In the genomic region with DNA sequence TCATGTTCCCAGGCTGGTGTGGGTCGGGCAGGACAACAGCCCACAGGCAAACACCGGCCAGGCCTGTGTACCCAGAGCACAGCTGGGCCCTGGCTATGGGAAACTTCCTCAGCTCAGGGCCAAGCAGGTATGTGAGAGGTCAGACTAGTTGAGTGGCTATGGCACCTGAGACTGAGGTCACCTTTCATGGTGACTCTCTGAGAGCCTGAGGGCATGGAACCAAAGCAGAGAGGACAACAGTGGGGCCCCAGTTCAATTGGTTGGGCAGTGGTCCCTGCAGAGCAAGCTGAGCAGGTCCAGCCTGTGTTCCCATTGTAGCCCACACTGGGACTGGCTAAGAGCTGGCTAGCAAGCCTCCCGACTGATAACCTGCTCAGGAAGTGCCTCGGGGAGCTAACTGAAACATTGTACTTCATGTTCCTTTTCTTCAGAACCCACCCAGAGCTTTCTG, we compare ENCODE assay signal across 22 mouse cellular contexts.
DNase-seq lines count a peak whose midpoint lies in the region; ATAC-seq lines count a peak whose summit lies in the region.
"Had no signal": no experiment of that assay in that cellular context is flagged by ENCODE, and none has a peak within 500 bp of the region (broad histone marks: within the 10 kb centered on the region; RNA-seq: fewer than 3 reads in every experiment).

No protein-coding gene starts in this region.

- no peak overlapping the region for H3K4me3 ChIP-seq in hindbrain, embryonic 10.5 days
- no peak overlapping the region for H3K4me3 ChIP-seq in hindbrain, embryonic 16.5 days (ENCODE audit: low read length)
- H3K4me3 ChIP-seq: limb, embryonic 13.5 days; liver, embryonic 15.5 days; midbrain, embryonic 12.5 days; stomach, embryonic 15.5 days had no signal

- DNase-seq in hindbrain, embryonic 10.5 days (ENCODE audit: low spot score) = no peak
- peak; percentile 58 for DNase-seq in ZHBTc4 (ENCODE audit: low read depth, low spot score)
- DNase-seq in kidney, adult 8-10 months = peak; percentile 29 to 66
- DNase-seq in kidney, postnatal 36 days = peak; percentile 40 to 60
- no peak for DNase-seq in cerebellum, postnatal 4 days (ENCODE audit: low spot score in 2 of 2)
- no peak for DNase-seq in right cerebral cortex, adult 18-20 months
- no peak for DNase-seq in frontal cortex, adult 2 months (ENCODE audit: extremely low spot score in 1 of 2, low spot score in 1 of 2)
- DNase-seq: adrenal gland, adult 8-10 months; cerebellum, adult 11 months; cerebellum, postnatal 14 days; heart, adult 18-20 months; layer of hippocampus, adult 9-11 months; spleen, adult 18-20 months; thymus, postnatal 25 days had no signal

- ATAC-seq in hindbrain, embryonic 16.5 days = no peak
- ATAC-seq: forebrain, embryonic 16.5 days; inflammation-experienced regulatory T-cells, adult 6 months had no signal

- H3K4me1 ChIP-seq in hindbrain, embryonic 10.5 days (replicated peaks) = peaks cover 38% of the 10 kb centered on the region
- H3K4me1 ChIP-seq in hindbrain, embryonic 16.5 days (ENCODE audit: control insufficient read depth, insufficient read depth, low read depth, low read length) = peaks cover 4% of the 10 kb centered on the region

- H3K27ac ChIP-seq in hindbrain, embryonic 10.5 days = 0 out of 2 replicates have a peak overlapping the region, but pooled peaks have one; percentile 0
- no peak overlapping the region for H3K27ac ChIP-seq in hindbrain, embryonic 16.5 days (ENCODE audit: low read depth, low read length)
- H3K27ac ChIP-seq: liver, embryonic 15.5 days; macrophage; midbrain, embryonic 12.5 days; stomach, embryonic 15.5 days had no signal

- no peak overlapping the region for H3K4me2 ChIP-seq in hindbrain, embryonic 16.5 days (ENCODE audit: low read length)
- H3K4me2 ChIP-seq: limb, embryonic 13.5 days; liver, embryonic 15.5 days; midbrain, embryonic 12.5 days; stomach, embryonic 15.5 days had no signal

- H3K27me3 ChIP-seq in hindbrain, embryonic 10.5 days (ENCODE audit: insufficient read depth, poor library complexity, severe bottlenecking) = peaks cover 5% of the 10 kb centered on the region; the same call in 1 of the 2 replicates
- no peaks in the 10 kb centered on the region for H3K27me3 ChIP-seq in hindbrain, embryonic 16.5 days (replicated peaks; ENCODE audit: control insufficient read depth, insufficient read depth, low read length)
- H3K27me3 ChIP-seq: limb, embryonic 13.5 days; liver, embryonic 15.5 days; stomach, embryonic 15.5 days had no signal

- no peak overlapping the region for H3K9ac ChIP-seq in hindbrain, embryonic 16.5 days (ENCODE audit: low read depth, low read length)
- H3K9ac ChIP-seq: limb, embryonic 13.5 days; liver, embryonic 15.5 days; midbrain, embryonic 12.5 days; stomach, embryonic 15.5 days had no signal

- 70% methylated on average over 4 of the region's 4 CpGs for WGBS in hindbrain, embryonic 10.5 days
- WGBS in hindbrain, embryonic 16.5 days = 76% methylated on average over 4 of the region's 4 CpGs

- H3K36me3 ChIP-seq in hindbrain, embryonic 10.5 days = no peaks in the 10 kb centered on the region
- H3K36me3 ChIP-seq in hindbrain, embryonic 16.5 days (ENCODE audit: control insufficient read depth, insufficient read depth, low read length) = no peaks in the 10 kb centered on the region
- H3K36me3 ChIP-seq: limb, embryonic 13.5 days; liver, embryonic 15.5 days; midbrain, embryonic 12.5 days; stomach, embryonic 15.5 days had no signal

- no peaks in the 10 kb centered on the region for H3K9me3 ChIP-seq in hindbrain, embryonic 10.5 days
- H3K9me3 ChIP-seq in hindbrain, embryonic 16.5 days (ENCODE audit: control insufficient read depth, low read length) = no peaks in the 10 kb centered on the region
- H3K9me3 ChIP-seq: limb, embryonic 13.5 days; liver, embryonic 15.5 days; midbrain, embryonic 12.5 days; stomach, embryonic 15.5 days had no signal

Comparison
In these comparisons a context has a peak if more than half of its experiments do, and no peak if none do; other contexts are left out.
1. DNase-seq: peak in ZHBTc4 (single experiment), kidney, adult 8-10 months (2 of 2) and kidney, postnatal 36 days (2 of 2); none in hindbrain, embryonic 10.5 days (single experiment), cerebellum, postnatal 4 days (0 of 2), right cerebral cortex, adult 18-20 months (single experiment) and frontal cortex, adult 2 months (0 of 2).